Comparison of ENCODE assay signal across 10 mouse cellular contexts in genomic region chr5:128877425-128878035, GRCm38 (mm10).
DNase-seq lines count a peak whose midpoint lies in the region; TF ChIP-seq lines count a peak whose summit lies in the region.
"Had no signal": no experiment of that assay in that cellular context is flagged by ENCODE, and none has a peak within 500 bp of the region (broad histone marks: within the 10 kb centered on the region; RNA-seq: fewer than 3 reads in every experiment).

No protein-coding gene starts in this region.

- TF ChIP-seq CTCF in left cerebral cortex, adult 2 months (IDR thresholded peaks at IDR 0.05) = no peak

- peak; percentile 64 for DNase-seq in layer of hippocampus, adult 11-12 months (ENCODE audit: low spot score)
- DNase-seq in layer of hippocampus, adult 9-10 months (ENCODE audit: low spot score) = no peak
- peak; percentile 28 for DNase-seq in fat pad, adult 2 months (ENCODE audit: extremely low read depth, low read depth, low spot score)
- peak; percentile 28 to 56 for DNase-seq in left cerebral cortex, adult 2 months (ENCODE audit: extremely low spot score in 1 of 2, low spot score in 2 of 2)
- DNase-seq in right cerebral cortex, postnatal 36 days (ENCODE audit: low spot score in 2 of 2) = peak; percentile 49 to 56
- no peak for DNase-seq in MN1 (ENCODE audit: low spot score)
- no peak for DNase-seq in gastrocnemius, postnatal 10 days
- DNase-seq in heart, postnatal 10 days = no peak
- DNase-seq: lung, embryonic 14.5 days had no signal

- H3K27ac ChIP-seq in left cerebral cortex, adult 2 months = peak overlapping the region; percentile 81

- no peak overlapping the region for H3K4me3 ChIP-seq in left cerebral cortex, adult 2 months
- H3K4me3 ChIP-seq: erythroblast, embryonic 14.5 days had no signal

- intact Hi-C loops in left cerebral cortex, adult 2 months (cut with DNase I) = loop anchor here (2.0 kb wide), 1 partner anchor 67 kb away; no protein-coding TSS in a partner anchor
- intact Hi-C loops in heart, postnatal 10 days (cut with DNase I) = no loop called here

Comparison
In these comparisons a context has a peak if more than half of its experiments do, and no peak if none do; other contexts are left out.
1. DNase-seq: peak in layer of hippocampus, adult 11-12 months (single experiment), fat pad, adult 2 months (single experiment), left cerebral cortex, adult 2 months (2 of 2) and right cerebral cortex, postnatal 36 days (2 of 2); none in layer of hippocampus, adult 9-10 months (single experiment), MN1 (single experiment), gastrocnemius, postnatal 10 days (single experiment) and heart, postnatal 10 days (0 of 2).